Mouse (Mus musculus): ENCODE measurements at regions not wholly inside any gene's neighbourhood (a gene's known extent, or its start where the extent isn't known, plus 50 kb on each side); places are given as distances from the start of the nearest gene placed in this dataset.
A peak's percentile ranks its signal among the peaks of the same experiment; 100 is the strongest.

- DNase-seq = no peak
Observed at GRCm38 (mm10) chr14:80083724-80084123, 99.8 kb downstream of the Olfm4 start.

GRCm38 (mm10) chr14:80097238-80097637, 113.4 kb downstream of the Olfm4 start:
- DNase-seq = no peak

- no peak for DNase-seq
Observed at GRCm38 (mm10) chr14:80113115-80113687, 129.3 kb downstream of the Olfm4 start.

- no peak for DNase-seq
Observed at GRCm38 (mm10) chr14:80114326-80114725, 130.4 kb downstream of the Olfm4 start.

GRCm38 (mm10) chr14:80125156-80125555, 141.3 kb downstream of the Olfm4 start:
- DNase-seq = no peak

- no peak for DNase-seq
Observed at GRCm38 (mm10) chr14:80128181-80128580, 144.3 kb downstream of the Olfm4 start.

GRCm38 (mm10) chr14:80137541-80137940, 153.7 kb downstream of the Olfm4 start:
- no peak for DNase-seq

GRCm38 (mm10) chr14:80138991-80139791, 155.3 kb downstream of the Olfm4 start:
- DNase-seq = no peak

- DNase-seq = peak; percentile 5
Observed at GRCm38 (mm10) chr14:80157002-80157401, 173.1 kb downstream of the Olfm4 start.

GRCm38 (mm10) chr14:80169211-80169610, 185.3 kb downstream of the Olfm4 start:
- no peak for DNase-seq

- no peak for DNase-seq
Observed at GRCm38 (mm10) chr14:80170450-80171180, 186.7 kb downstream of the Olfm4 start.

GRCm38 (mm10) chr14:80172799-80173484, 189.1 kb downstream of the Olfm4 start:
- DNase-seq = no peak

- no peak for DNase-seq
Observed at GRCm38 (mm10) chr14:80176464-80176863, 192.6 kb downstream of the Olfm4 start.

- no peak for DNase-seq
Observed at GRCm38 (mm10) chr14:80195041-80195440, 211.2 kb downstream of the Olfm4 start.

GRCm38 (mm10) chr14:80212916-80213315, 229.0 kb downstream of the Olfm4 start:
- DNase-seq = no peak

- no peak for DNase-seq
Observed at GRCm38 (mm10) chr14:80213666-80214065, 229.8 kb downstream of the Olfm4 start.

- peak; percentile 51 for DNase-seq
Observed at GRCm38 (mm10) chr14:80215960-80216552, 232.2 kb downstream of the Olfm4 start.

- DNase-seq = no peak
Observed at GRCm38 (mm10) chr14:80232066-80232465, 248.2 kb downstream of the Olfm4 start.

- DNase-seq = no peak
Observed at GRCm38 (mm10) chr14:80232976-80233375, 249.1 kb downstream of the Olfm4 start.

- DNase-seq = no peak
Observed at GRCm38 (mm10) chr14:80237136-80237535, 253.3 kb downstream of the Olfm4 start.

- no peak for DNase-seq
Observed at GRCm38 (mm10) chr14:80237552-80237951, 253.7 kb downstream of the Olfm4 start.

- no peak for DNase-seq
Observed at GRCm38 (mm10) chr14:80244640-80245302, 260.9 kb downstream of the Olfm4 start.
